Mouse (Mus musculus) right cerebral cortex, postnatal 10 days (tissue): ENCODE data around the gene Fam189a1.

Experiments
- DNase-seq, 2 experiments: peaks; one replicate each; pipeline ENCODE4 v3.0.0; 2021; ENCODE audit warnings: low spot score in 2 of 2

Gene Fam189a1

DNA sequence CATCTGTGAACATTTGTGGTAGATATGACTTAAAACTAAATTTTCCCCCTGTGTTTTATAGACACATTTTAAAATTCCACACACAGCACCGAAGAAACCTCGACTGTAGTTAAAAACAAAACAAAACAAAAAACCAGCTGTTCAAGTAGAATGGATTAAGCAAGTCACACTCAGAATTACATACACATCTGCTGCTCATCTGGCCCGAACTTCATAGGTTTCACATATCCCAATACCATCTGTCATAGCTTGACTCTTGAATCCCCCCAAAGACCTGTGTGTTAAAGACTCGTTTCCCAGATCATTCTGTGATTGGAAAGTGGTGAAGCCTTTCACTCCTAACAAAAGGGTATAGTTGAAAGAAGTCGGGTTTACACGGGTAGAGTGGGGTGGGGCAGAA is 274.1 kb downstream of the Fam189a1 start:
- DNase-seq, result no peak

DNA sequence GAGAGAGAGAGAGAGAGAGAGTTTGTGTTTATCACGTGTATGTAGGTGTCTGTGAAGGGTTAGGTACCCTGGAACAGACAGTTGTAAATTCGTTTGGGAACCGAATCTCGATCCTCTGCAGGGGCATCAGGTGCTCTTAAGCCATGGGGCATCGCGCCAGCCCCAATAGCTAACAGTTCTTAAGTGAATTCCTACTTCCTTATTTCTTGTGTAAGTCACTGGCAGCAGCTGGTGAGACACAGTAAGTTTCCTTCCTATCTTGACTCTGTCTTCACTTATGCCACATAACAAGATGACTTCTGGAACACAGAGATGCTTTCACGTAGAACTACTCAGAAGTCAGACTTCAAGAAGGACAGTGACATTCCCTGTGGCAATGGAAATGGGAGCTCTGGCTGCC is 275.0 kb downstream of the Fam189a1 start:
- no peak for DNase-seq

DNA sequence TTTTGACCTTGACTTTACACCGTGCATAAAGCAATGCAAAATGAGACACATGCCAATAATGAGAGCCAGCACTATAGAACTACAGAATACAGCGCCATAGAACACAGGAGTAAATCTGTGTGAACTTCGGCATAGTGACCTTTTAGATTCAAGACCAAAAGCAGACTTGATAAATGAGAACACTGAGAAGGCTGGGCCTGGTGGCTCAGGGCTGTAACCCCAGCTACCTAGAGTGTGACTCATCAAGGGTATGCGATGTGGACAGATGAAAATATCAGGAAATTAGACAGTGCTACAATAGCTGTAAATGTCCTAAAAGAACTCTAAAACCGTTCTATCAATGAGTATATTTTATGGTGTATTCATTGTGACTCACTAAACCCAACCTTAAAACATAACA is 276.0 kb downstream of the Fam189a1 start:
- no peak for DNase-seq

DNA sequence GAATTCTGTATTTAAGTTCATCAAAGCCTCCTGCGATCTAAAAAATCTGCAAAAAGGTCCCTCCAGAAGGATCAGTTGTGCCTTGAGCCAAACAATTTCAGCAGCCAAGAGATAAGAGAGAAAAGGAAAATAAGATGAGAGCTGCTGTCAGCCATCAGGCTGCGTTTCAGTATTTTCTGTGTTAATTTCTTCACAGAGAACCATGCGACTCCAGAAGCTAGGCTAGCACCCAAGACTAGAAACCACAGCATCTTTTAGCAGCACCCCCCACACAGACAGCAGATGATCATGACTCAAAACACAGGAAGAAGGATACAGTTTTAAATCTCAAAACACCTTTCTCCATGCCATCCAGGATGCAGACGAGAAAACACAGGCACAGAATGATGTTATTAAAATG is 281.4 kb downstream of the Fam189a1 start:
- DNase-seq, result peak in 1 of 2 experiments; percentile 60

DNA sequence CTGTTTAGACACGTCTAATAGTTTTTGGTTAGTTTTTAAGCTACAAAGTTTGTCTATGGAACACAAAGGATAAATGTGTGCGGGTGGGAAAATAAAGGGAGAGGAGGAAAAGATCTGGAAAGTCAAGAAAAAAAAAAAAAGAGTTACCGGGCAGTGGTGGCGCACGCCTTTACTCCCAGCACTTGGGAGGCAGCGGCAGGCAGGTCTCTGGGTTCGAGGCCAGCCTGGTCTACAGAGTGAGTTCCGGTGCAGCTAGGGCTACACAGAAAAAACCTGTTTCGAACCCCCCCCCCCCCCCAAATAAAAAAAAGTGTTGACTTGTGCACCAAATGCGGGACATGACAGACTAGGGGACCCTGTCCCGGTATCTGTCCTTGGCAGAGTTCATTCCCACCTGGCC is 283.1 kb downstream of the Fam189a1 start:
- DNase-seq, result no peak

DNA sequence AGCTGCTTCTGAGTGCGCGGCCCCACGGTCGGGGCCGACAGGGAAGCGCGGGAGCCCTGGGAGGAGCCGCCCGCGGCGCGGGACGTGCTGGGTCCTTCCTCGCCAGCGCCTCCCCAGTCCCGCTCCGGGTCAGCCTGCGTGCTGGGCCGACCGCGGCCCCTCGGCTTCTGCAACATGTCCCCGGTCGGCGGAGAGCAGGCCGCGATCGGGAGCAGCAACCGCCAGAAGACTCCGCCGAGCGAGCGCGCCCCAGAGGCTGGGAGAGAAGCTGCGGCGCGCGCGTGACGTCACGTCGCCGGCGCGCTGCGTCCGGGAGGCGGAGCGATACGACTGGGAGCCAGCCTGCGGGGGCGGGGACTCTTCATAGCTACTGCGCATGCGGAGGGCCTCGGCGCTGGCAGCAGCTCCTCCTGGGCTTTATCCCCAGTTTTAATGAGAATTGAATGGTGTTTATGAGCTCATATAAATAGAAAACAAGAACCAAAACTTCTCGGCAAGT is 283.6 kb downstream of the Fam189a1 start, which contains the start of gene Nsmce3:
TSS of gene Nsmce3 (minus strand) at position 255 of the 499 bp plus-strand sequence.
- DNase-seq, result peak; percentile 97 to 98

DNA sequence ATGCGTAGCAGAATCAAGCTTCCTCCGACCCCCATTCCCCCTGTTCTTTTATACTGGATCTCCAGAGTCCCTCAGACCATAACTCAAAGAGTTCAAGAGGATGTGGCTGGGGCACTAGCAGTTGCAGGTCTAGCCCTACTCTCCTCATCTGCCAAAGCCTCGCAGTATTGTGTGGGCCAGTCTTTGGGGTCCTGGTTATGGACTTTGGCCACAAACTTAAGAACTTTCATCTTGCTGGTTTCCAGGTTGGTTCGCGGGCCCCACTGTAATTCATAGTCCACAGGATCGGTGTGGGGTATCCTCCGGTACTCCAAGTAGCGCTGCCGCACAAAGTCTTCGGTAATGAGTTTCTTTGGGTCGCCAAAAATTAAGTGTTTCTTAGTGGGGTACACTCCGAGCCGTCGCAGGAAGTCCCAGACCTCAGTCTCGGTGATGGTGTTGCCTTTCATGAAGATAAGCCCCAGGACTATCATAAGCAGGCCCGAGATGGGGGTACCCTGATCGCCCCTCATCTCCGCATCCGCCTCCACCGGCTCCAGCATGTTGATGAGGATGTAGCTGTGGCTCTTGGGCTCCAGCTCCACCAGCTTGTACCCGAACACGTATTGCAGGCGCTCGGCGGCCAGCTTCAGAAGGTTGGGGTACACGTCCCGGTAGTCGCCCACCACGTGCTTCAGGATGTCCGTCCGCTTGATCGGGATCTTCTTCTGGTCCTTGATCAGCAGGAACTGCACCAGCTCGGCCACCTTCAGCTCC is 284.2 kb downstream of the Fam189a1 start:
- no peak for DNase-seq

DNA sequence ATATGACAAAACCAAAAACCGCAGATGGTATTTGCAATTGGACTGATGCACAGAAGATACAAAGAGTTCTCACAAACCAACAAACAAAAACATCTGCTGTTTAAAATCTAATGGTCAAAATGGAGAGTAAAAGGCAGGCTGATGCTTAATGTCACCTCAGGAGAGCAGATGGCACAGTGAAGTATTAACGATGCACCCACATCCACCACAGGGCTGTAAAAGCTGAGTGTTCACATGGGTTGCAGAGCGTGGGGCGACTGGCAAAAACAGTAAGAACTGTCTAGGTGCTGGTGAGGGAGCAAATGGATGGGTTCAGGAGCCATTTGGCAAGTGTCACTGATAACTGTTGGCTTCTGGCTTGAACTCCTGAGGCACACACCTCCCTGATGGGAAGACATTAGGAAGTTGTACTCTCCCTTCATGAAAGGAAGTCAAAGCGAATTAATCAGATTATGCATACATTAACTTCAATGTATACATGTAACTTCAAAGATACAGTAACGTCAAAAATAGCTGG is 286.8 kb downstream of the Fam189a1 start:
- DNase-seq, result no peak

DNA sequence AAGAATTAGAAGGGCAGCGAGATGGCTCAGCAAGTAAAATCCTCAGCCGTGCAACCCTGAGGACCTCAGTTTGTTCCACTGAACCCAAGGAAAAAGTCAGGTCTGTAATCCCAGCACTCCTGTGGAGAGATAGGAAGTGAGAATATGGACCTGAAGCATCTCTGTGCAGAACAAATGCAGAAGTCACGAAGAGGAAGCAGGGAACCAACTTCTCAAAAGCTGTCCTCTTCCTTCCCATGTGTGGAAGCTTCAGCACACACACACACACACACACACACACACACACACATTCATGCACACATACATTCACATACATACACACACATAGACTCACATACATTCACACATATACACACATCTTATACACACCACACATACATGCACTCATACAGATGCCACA is 292.8 kb downstream of the Fam189a1 start:
- no peak for DNase-seq

DNA sequence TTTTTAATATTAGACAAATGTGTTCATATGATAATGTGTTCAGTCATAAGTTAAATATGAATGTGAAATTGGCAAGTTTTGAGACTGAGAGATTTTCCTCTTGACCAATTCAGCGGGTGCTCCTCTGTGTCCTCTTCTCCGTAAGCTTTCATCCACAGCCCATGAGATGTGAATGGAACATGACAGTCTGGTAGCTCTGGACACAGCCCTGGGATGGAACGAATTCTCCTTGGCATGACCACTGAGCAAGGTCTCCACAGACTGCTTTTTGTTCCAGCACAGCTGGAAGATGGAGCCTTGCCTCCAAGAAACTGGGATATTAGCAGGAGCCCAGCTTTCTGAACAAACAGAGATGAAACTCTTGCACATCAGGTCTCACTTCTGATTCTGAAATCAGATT is 293.4 kb downstream of the Fam189a1 start:
- DNase-seq, result no peak

DNA sequence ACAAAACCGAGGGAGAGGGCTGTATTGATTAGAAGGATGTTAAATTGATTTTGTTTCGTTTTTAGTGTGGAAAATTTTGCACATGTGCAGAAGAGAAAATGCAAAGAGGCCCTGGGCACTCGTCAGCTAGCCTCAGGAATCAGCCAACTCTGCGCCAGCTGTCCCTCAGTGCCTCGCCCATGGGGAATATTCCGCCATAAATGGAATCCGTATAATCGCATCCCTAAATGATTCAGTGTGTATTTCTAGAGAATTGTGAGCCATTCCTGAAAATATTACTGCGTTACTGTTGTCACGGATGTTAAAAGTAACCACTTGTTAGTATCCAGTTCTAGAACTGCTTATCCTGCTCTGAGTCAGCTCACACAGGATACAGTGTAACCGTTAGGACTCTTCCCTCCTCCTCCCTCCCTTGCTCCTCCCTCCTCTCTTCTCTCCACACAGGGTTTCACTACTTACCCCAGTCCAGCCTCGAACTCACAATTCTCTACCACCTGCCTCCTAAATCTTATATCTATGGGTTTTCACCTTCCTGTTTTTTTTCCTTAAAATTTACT is 299.8 kb downstream of the Fam189a1 start:
- no peak for DNase-seq

DNA sequence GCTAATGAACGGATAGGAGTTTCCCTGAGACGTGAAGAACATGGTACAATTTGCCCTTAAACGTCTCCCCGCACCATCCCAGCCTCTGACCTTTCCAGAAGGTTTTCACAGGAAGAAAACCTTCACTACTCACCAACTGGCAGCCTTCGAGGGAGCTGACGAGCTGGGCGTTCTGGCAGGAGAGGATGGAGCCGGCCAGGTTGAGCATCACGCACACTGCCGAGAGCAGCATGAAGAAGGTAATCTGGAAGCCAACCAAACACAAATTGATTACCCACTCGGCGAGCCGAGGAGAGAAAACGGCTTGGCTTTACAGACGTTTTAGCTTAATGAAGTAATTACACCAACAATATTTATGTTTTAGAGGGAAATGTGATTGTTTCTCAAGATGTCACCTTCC is 300.4 kb downstream of the Fam189a1 start:
- no peak for DNase-seq

DNA sequence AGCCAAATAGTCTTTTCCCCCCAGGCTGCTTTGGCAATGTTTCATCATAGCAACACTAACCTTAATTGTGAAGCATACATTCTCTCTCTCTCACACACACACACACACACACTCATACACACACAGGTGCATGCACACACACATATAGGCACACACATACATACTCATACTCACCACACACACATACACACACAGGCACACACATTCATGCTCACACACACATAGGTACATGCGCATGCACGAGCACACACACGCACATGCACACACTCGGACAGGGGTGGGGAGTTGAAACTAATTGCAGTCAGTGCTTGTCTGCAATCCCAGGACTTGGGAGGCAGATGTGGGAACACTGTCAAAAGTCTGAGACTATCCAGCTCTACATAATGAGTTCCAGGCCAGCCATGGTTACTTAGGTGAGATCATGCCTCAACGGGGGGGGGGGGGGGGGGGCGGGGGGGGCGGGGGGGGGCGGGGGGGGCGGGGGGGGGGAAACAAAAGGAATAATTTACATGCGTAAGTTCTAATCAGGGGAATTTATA is 300.9 kb downstream of the Fam189a1 start:
- DNase-seq, result no peak

DNA sequence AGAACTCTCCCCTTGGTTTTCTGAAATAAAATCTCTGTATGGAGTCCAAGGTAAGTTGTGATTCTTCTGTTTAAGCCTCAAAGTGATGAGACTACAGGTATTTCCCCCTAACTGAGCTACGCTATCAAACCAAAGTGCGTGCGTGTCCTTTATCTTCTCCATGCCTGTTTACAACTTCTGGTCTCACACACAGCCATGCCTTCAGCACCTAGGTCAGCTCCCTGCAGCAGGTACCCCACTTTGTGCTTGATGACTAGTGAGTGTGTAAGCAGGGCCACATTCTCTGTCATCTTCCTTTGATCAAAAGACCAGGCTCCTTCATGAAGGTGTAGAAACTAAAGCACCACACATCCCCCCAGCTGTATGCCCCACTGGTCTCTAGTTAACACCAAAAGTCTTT is 305.6 kb downstream of the Fam189a1 start:
- DNase-seq, result no peak

DNA sequence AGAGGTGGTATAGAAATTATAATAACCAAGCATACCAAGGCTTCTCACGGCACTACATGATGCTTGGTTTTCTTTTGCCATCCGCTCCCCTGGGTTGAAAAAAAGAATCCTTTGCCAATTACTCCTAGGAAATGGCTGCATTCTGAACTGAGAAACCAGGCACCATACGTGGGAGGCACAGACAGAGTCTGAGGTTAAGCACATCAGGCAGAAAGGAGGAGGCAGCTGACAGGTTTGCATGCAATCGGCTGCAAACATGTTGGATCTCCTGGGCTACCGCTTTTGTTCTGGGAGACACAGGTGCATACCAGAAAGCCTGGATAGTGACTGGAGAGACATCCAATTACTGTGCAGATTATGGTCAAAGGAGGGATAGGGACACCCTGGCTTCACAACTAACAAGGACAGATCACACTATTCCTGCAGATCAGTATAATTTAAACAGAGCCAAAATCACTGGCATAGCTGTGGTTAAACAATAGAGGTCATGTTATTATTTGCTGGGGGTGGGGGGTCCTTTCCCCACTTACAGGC is 308.9 kb downstream of the Fam189a1 start:
- DNase-seq, result no peak

DNA sequence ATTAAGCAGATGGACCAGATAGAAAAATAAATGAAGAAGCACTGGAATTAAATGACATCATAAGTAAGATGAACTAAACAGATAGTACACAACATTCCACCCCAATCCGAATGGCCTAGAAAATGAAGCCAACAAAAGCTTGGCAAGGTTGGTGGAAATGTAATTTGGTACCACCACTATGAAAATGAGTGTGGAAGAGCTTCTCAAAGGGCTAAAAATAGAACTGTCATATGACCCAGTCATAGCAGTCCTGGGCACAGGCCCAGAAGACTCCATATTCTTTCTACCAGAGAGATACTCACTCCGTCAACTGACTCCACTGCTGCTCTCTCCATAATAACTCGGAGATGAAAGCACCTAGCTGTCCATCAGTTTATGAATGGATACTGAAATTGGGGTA is 310.3 kb downstream of the Fam189a1 start:
- DNase-seq, result no peak

DNA sequence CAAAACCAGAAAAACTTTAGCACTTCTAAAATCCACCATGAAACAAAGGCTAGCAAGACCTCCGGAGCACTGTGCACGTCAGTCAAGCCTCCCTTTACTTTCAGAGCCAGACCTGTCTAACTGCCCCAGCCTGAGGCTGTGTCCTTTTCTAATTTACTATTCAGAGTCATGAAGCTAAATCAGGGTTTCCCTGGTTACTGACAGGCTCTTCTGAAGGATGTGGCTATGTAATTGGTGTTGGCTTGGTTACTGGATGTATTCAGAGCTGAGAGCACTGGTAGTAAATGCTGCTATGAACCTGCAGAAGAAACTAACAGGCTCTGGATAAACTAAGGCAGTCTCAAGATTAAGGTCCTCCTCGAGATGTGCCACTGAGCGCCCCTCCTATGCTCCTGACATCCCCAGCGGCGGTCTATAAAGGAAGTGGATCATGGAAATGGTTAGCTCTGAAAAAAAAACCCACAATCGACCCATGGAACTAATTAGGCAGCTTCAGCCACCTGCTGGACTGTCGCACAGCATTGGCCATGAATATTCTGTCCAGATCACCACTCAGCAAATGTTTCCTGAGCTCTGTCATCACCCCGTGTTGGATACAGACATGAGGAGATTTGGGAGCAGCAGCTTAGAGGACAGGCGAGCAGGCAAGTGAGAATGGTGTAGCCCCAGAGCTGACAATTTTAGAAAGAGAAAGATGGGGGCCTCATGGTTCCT is 315.3 kb downstream of the Fam189a1 start:
- DNase-seq, result peak in 1 of 2 experiments; percentile 45

DNA sequence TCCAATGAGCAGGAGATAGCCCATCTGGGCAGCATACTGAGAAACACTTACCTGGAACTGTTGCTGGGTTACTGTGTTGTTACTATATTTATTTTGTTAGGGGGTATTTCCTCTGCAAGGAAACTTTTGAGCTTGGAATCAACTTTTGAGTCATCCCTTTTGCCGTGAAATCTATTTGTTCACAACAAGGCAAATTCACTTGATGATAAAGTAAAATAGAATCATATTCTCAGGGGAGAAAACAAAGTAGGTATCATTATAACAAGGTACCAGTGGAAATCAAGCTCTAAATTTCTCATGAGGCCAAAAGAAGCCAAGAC is 315.8 kb downstream of the Fam189a1 start:
- no peak for DNase-seq

DNA sequence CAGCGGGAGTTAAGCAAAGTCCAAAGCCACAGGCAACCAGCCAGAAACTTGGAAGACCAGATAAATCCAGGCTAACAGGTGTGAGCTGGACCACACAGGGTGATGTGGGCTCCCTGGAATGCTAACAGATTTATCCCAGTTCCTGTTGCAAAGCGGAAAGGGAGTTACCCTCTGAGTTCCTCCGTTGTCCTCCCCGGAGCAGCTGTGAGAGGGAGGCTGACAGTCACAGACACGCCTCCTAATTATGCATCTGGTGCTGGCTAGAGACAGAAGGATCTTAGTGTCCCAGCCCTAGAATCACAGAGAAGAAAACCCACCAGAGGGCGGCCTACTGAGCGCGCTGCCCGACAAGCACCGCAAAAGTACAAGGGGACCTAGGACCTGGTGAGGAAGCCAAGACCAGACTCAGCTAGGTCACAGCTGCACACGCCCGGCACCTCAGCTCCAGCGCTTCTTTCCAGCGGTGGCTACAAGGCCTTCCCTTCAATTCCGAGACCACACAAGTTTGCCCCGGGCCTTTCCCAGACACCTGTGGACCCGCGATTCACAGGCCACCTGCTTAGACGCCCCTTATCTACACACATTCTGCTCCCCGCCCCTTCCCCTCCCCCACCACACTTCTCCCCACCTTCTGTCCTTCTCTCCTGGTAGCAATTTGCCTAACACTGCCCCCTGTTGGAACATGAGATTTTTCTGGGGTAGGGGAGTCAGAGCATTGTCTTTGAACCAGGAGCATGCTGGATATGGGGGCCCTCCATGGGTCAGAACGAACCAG is 316.4 kb downstream of the Fam189a1 start:
- peak; percentile 64 to 72 for DNase-seq

DNA sequence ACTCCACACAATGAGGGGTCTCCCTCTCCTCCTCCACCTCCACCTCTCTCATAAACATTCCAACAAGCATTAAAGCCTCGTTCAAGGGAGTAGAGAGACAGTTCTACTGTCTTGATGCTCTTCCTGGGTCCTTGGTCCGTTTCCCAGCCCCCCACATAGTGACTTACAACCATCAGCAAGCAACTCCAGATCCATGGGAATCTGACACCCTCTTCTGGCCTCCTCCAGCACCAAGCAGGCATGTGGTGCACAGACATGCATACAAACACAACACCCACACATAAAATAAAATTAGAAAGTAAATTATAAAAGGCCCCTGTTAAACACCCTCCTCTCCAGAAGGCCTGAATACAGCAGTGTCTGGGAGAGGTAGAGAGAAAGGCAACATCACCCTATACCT is 317.1 kb downstream of the Fam189a1 start:
- DNase-seq, result peak in 1 of 2 experiments; percentile 53

DNA sequence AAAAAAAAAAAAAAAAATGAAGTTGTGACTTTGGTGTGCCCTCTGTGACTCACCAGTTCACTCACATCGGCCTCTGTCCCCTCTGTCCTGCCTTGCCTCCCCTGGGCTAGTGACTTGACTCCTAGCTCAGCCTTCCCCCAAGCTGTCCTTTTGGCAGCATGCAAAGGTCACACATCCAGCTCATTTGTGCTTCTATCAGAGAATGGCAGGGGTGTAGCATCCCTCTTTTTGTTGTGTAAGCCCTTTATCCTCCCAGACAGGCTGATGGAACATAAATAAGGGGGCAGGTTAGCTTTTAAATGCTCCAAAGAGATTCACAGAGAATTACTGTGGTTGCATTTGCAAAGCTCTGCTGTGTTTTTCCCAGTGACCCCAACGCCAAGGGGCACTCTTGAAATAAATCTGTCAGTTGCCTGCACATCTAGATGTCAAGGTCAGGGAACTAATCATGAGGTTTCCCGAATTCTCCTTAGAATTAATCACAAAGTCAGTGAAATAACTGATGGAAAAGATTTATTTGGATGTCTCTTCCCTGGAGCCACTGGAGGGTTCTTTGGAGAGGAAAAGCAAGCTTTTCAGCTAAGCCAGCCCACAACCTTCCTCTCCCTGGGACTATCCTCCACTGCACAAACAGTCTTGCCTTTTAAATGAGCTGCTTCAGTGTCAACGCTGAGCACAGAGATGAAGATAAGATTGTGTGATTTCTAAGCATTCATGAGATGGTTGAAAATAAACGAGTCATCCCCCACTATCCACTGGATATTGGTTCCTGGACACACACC is 326.0 kb downstream of the Fam189a1 start:
- no peak for DNase-seq
